Mouse (Mus musculus) heart, embryonic 11.5 days (tissue): ENCODE data around the gene Cant1. TPM values are rescaled to one million over a fixed set of nuclear protein-coding genes. Genes with fewer than 3 reads are reported as not detected.

ENCODE experiments used
- ATAC-seq: fragments of 200-750 bp; cut with Nextera tagmentation; replicated peaks from 2 replicates; pipeline ENCODE4 v1.8.0; 2017; ENCODE audit warnings: moderate library complexity; ENCODE audit not compliant: insufficient number of reproducible peaks, low FRiP score, low TSS enrichment
- H3K27ac ChIP-seq: fragments of 300-500 bp; sonication (generic); 2 replicates; pipeline ENCODE4 v1.5.1; 2014; ENCODE audit warnings: mild to moderate bottlenecking, low read depth, low read length
- H3K27me3 ChIP-seq: fragments of 300-500 bp; sonication (generic); 2 replicates; pipeline ENCODE4 v1.6.1; 2014; ENCODE audit warnings: mild to moderate bottlenecking, low read length, mixed read lengths; ENCODE audit not compliant: control insufficient read depth, insufficient read depth
- H3K36me3 ChIP-seq: fragments of 300-500 bp; sonication (generic); 2 replicates; pipeline ENCODE4 v1.6.1; 2014; ENCODE audit warnings: mild to moderate bottlenecking, low read length, moderate library complexity, mixed read lengths; ENCODE audit not compliant: control insufficient read depth, insufficient read depth
- H3K4me1 ChIP-seq: fragments of 300-500 bp; sonication (generic); 2 replicates; pipeline ENCODE4 v1.6.1; 2014; ENCODE audit warnings: low read length; ENCODE audit not compliant: control insufficient read depth, insufficient read depth
- H3K4me2 ChIP-seq: fragments of 300-500 bp; sonication (generic); 2 replicates; pipeline ENCODE4 v1.6.1; 2014; ENCODE audit warnings: mild to moderate bottlenecking, moderate library complexity
- H3K4me3 ChIP-seq: fragments of 300-500 bp; sonication (generic); 2 replicates; pipeline ENCODE4 v1.5.1; 2014; ENCODE audit warnings: low read depth, low read length
- H3K9ac ChIP-seq: fragments of 300-500 bp; sonication (generic); 2 replicates; pipeline ENCODE4 v1.6.1; 2014; ENCODE audit warnings: mild to moderate bottlenecking, low read depth, low read length, moderate library complexity
- H3K9me3 ChIP-seq: fragments of 300-500 bp; sonication (generic); replicated peaks from 2 replicates; pipeline ENCODE4 v1.6.1; 2016; ENCODE audit warnings: low read length; ENCODE audit not compliant: control insufficient read depth
- WGBS: fragments of 180-500 bp; shearing (Covaris S2); extraction: QIAGEN DNeasy Blood & Tissue Kit; methylation state at CpG from one replicate; pipeline ENCODE4 v1.1.7; 2014; ENCODE audit not compliant: insufficient replicate concordance; 5-methylcytosine and 5-hydroxymethylcytosine counted together
- polyA plus RNA-seq: library from polyadenylated mRNA; unstranded; fragments of >200 nt; fragmentation: Nextera tagmentation; extraction: Ambion mirVana; gene quantifications from 2 replicates; pipeline ENCODE4 v1.2.1, GENCODE M21; 2014

The Cant1 gene
- polyA plus RNA-seq, 1 experiment from 2014 or later: 16.0 TPM

GRCm38 (mm10) chr11:118408051-118408740, 10.7 kb downstream of the Cant1 start:
- H3K4me2 ChIP-seq: no peak overlapping the region
- no peaks in the 10 kb centered on the region for H3K27me3 ChIP-seq
- no peaks in the 10 kb centered on the region for H3K9me3 ChIP-seq
- H3K27ac ChIP-seq: no peak overlapping the region
- no peak overlapping the region for H3K4me3 ChIP-seq
- H3K4me1 ChIP-seq: peaks cover 3% of the 10 kb centered on the region; the same call in 1 of the 2 replicates
- no peak overlapping the region for H3K9ac ChIP-seq
- peaks cover 10% of the 10 kb centered on the region for H3K36me3 ChIP-seq
- WGBS: 63% methylated on average over 18 of the region's 18 CpGs
- ATAC-seq: no peak

GRCm38 (mm10) chr11:118407318-118407910, 11.5 kb downstream of the Cant1 start:
- Histone ChIP-seq H3K9ac (no peak overlapping the region), H3K4me3 (no peak overlapping the region), H3K36me3 (peaks cover 10% of the 10 kb centered on the region), H3K4me2 (no peak overlapping the region), H3K9me3 (no peaks in the 10 kb centered on the region), H3K4me1 (peaks cover 3% of the 10 kb centered on the region; the same call in 1 of the 2 replicates), H3K27ac (no peak overlapping the region), H3K27me3 (no peaks in the 10 kb centered on the region)
- 79% methylated on average over 23 of the region's 23 CpGs for WGBS
- ATAC-seq: no peak

GRCm38 (mm10) chr11:118406521-118406920, 12.4 kb downstream of the Cant1 start:
- 86% methylated on average over 5 of the region's 5 CpGs for WGBS
- Histone ChIP-seq H3K4me2 (no peak overlapping the region), H3K4me3 (no peak overlapping the region), H3K27ac (no peak overlapping the region), H3K36me3 (peaks cover 10% of the 10 kb centered on the region), H3K4me1 (peaks cover 11% of the 10 kb centered on the region), H3K27me3 (no peaks in the 10 kb centered on the region), H3K9ac (no peak overlapping the region), H3K9me3 (no peaks in the 10 kb centered on the region)
- ATAC-seq: no peak

- ATAC-seq: no peak
- Histone ChIP-seq H3K9me3 (no peaks in the 10 kb centered on the region), H3K27me3 (no peaks in the 10 kb centered on the region), H3K27ac (no peak overlapping the region), H3K4me1 (peaks cover 23% of the 10 kb centered on the region), H3K36me3 (peaks cover 3% of the 10 kb centered on the region; the same call in 1 of the 2 replicates), H3K9ac (no peak overlapping the region), H3K4me2 (no peak overlapping the region), H3K4me3 (no peak overlapping the region)
- WGBS: 89% methylated on average over 8 of the region's 8 CpGs
These were observed 13.6 kb downstream of the Cant1 start for GRCm38 (mm10) chr11:118405311-118405710.

GRCm38 (mm10) chr11:118403951-118404899, 14.7 kb downstream of the Cant1 start:
- no peak overlapping the region for H3K4me3 ChIP-seq
- no peak overlapping the region for H3K9ac ChIP-seq
- WGBS: 61% methylated on average over 6 of the region's 6 CpGs
- H3K4me1 ChIP-seq: peaks cover 32% of the 10 kb centered on the region
- H3K9me3 ChIP-seq: no peaks in the 10 kb centered on the region
- no peak overlapping the region for H3K4me2 ChIP-seq
- H3K36me3 ChIP-seq: no peaks in the 10 kb centered on the region; the same call in 1 of the 2 replicates
- no peak overlapping the region for H3K27ac ChIP-seq
- no peak for ATAC-seq
- H3K27me3 ChIP-seq: no peaks in the 10 kb centered on the region

- Histone ChIP-seq H3K9me3 (no peaks in the 10 kb centered on the region), H3K27me3 (no peaks in the 10 kb centered on the region), H3K4me1 (peaks cover 32% of the 10 kb centered on the region), H3K9ac (no peak overlapping the region), H3K4me2 (no peak overlapping the region), H3K4me3 (no peak overlapping the region), H3K36me3 (no peaks in the 10 kb centered on the region; the same call in 1 of the 2 replicates), H3K27ac (no peak overlapping the region)
- no peak for ATAC-seq
- WGBS: 87% methylated on average over 2 of the region's 2 CpGs
These were observed 15.7 kb downstream of the Cant1 start for GRCm38 (mm10) chr11:118403183-118403582.

GRCm38 (mm10) chr11:118401760-118402280, 17.1 kb downstream of the Cant1 start, which contains the start of gene Lgals3bp:
Lgals3bp (minus strand) TSS chr11:118402092.
- H3K4me2 ChIP-seq: no peak within 1 kb of the TSS

GRCm38 (mm10) chr11:118401195-118401594, 17.7 kb downstream of the Cant1 start:
- no peak for ATAC-seq
- peaks cover 32% of the 10 kb centered on the region for H3K4me1 ChIP-seq
- no peak overlapping the region for H3K4me3 ChIP-seq
- no peak overlapping the region for H3K4me2 ChIP-seq
- no peak overlapping the region for H3K9ac ChIP-seq
- H3K27ac ChIP-seq: peak overlapping the region; percentile 41
- H3K27me3 ChIP-seq: no peaks in the 10 kb centered on the region
- 79% methylated on average over 4 of the region's 4 CpGs for WGBS
- no peaks in the 10 kb centered on the region for H3K9me3 ChIP-seq
- no peaks in the 10 kb centered on the region for H3K36me3 ChIP-seq

More at GRCm38 (mm10) chr11:118401760-118402280, 17.1 kb downstream of the Cant1 start, which contains the start of gene Lgals3bp:
- Histone ChIP-seq H3K27ac (peak within 1 kb of the TSS; percentile 41), H3K4me3 (no peak within 1 kb of the TSS), H3K4me1 (peaks cover 32% of the 10 kb centered on the region), H3K9me3 (no peaks in the 10 kb centered on the region), H3K36me3 (no peaks in the 10 kb centered on the region), H3K27me3 (no peaks in the 10 kb centered on the region), H3K9ac (peak within 1 kb of the TSS; percentile 62)
- no peak for ATAC-seq
- WGBS: 32% methylated on average over 7 of the region's 7 CpGs
